Mouse (Mus musculus) intestine, embryonic 15.5 days (tissue): ENCODE measurements around the gene Slc35f4. TPM values are rescaled to one million over a fixed set of nuclear protein-coding genes. Genes with fewer than 3 reads are reported as not detected.
A peak's percentile ranks its signal among the peaks of the same experiment; 100 is the strongest.

Source experiments
- ATAC-seq: fragments of 200-750 bp; cut with Nextera tagmentation; 2 replicates; pipeline ENCODE4 v1.8.0; 2017; ENCODE audit warnings: moderate TSS enrichment, moderate library complexity
- H3K27ac ChIP-seq: fragments of 300-500 bp; sonication (generic); 2 replicates; pipeline ENCODE4 v1.5.1; 2015; ENCODE audit warnings: mild to moderate bottlenecking, inconsistent platforms
- H3K27me3 ChIP-seq: fragments of 300-500 bp; sonication (generic); replicated peaks from 2 replicates; pipeline ENCODE4 v1.6.1; 2015; ENCODE audit warnings: inconsistent platforms
- H3K36me3 ChIP-seq: fragments of 300-500 bp; sonication (generic); 2 replicates; pipeline ENCODE4 v1.6.1; 2015; ENCODE audit warnings: inconsistent platforms
- H3K4me1 ChIP-seq: fragments of 300-500 bp; sonication (generic); replicated peaks from 2 replicates; pipeline ENCODE4 v1.6.1; 2015; ENCODE audit warnings: inconsistent platforms
- H3K4me2 ChIP-seq: fragments of 300-500 bp; sonication (generic); replicated peaks from 2 replicates; pipeline ENCODE4 v1.6.1; 2015; ENCODE audit warnings: mild to moderate bottlenecking, inconsistent platforms
- H3K4me3 ChIP-seq: fragments of 300-500 bp; sonication (generic); replicated peaks from 2 replicates; pipeline ENCODE4 v1.5.1; 2015; ENCODE audit warnings: inconsistent platforms
- H3K9ac ChIP-seq: fragments of 300-500 bp; sonication (generic); 2 replicates; pipeline ENCODE4 v1.6.1; 2015; ENCODE audit warnings: inconsistent platforms
- H3K9me3 ChIP-seq: fragments of 300-500 bp; sonication (generic); 2 replicates; pipeline ENCODE4 v1.6.1; 2016; ENCODE audit warnings: inconsistent platforms
- WGBS: fragments of 180-500 bp; shearing (Covaris S2); methylation state at CpG from one replicate; pipeline ENCODE4 v1.1.7; 2015; 5-methylcytosine and 5-hydroxymethylcytosine counted together
- polyA plus RNA-seq: library from polyadenylated mRNA; unstranded; fragments of >200 nt; fragmentation: Nextera tagmentation; extraction: Ambion mirVana; gene quantifications from 2 replicates; pipeline ENCODE4 v1.2.1, GENCODE M21; 2015

Slc35f4 gene
- 0.13 and 0.25 TPM in 2 replicates for polyA plus RNA-seq

DNA sequence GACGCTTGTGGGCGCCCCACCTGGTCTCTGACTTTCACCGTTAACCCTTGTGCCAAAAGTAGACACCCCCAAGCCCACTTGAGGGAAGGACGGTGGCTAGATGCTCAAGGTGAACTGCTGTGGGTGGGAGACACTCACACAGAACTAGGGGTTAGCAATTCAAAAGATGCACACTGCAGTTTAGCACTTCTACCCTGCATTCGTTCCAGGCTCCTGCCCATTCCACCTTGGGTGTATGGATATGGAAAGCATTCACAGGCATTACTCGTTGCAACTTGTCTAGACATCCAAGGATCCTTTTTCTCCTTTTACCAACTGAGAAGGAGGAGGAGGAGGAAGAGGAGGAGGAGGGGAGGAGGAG lies at the start of gene Slc35f4:
Slc35f4 (minus strand) TSS at position 116 of the 361 bp plus-strand sequence.
- Histone ChIP-seq H3K9me3 (no peaks in the 10 kb centered on the region), H3K4me2 (peak within 1 kb of the TSS; percentile 73), H3K36me3 (no peaks in the 10 kb centered on the region), H3K4me3 (peak within 1 kb of the TSS; percentile 33), H3K9ac (no peak within 1 kb of the TSS), H3K27ac (no peak within 1 kb of the TSS), H3K4me1 (peaks cover 6% of the 10 kb centered on the region), H3K27me3 (peaks cover 8% of the 10 kb centered on the region)
- WGBS, result 16% methylated on average over 6 of the region's 6 CpGs
- no peak; the same call in 1 of the 2 replicates for ATAC-seq

DNA sequence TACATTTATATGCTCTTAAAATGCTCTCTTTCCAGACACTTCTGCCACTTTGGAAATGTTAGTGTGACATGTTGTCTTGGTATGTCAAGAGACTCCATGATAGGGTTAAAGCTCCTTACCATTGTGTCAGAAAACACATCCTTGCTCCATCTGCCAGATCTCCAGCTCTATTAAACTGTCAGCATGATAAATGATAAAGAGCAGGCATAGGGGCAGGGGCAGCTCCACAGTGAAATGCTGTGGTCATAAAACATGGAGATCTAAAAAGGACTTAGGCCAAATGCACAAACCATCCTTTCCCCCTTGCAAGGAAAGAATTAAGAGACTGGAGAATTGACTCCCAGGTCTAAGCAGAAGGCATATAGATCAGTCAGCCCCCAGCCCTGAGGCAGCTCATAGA lies 42.5 kb upstream of the Slc35f4 start:
- Histone ChIP-seq H3K36me3 (no peaks in the 10 kb centered on the region), H3K9me3 (no peaks in the 10 kb centered on the region), H3K4me3 (no peak overlapping the region), H3K4me1 (no peaks in the 10 kb centered on the region), H3K27ac (no peak overlapping the region), H3K4me2 (no peak overlapping the region), H3K27me3 (no peaks in the 10 kb centered on the region), H3K9ac (no peak overlapping the region)
- no peak for ATAC-seq

DNA sequence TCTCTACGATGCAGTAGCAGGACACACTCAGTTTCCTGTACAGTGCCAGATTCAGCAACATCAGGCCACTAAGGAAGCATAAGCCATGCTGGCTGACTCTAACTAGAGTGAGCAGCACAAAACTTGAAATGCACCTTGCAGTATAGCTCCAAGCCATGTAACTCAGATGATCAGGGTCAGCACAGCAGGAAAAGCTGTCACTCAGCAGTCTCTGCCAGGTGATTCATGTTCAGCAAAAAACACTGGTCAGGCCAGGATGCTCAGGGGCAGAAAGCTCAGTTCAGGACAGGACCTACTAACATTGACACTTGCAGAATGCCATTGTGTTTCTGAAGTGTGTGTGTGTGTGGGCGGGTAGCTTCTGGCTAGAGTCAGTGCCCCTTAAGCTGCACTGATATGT lies 34.9 kb upstream of the Slc35f4 start:
- Histone ChIP-seq H3K4me3 (no peak overlapping the region), H3K4me1 (no peaks in the 10 kb centered on the region), H3K27me3 (no peaks in the 10 kb centered on the region), H3K4me2 (no peak overlapping the region), H3K36me3 (no peaks in the 10 kb centered on the region), H3K9ac (no peak overlapping the region), H3K27ac (no peak overlapping the region), H3K9me3 (no peaks in the 10 kb centered on the region)
- 73% methylated on average over 2 of the region's 2 CpGs for WGBS
- no peak for ATAC-seq

DNA sequence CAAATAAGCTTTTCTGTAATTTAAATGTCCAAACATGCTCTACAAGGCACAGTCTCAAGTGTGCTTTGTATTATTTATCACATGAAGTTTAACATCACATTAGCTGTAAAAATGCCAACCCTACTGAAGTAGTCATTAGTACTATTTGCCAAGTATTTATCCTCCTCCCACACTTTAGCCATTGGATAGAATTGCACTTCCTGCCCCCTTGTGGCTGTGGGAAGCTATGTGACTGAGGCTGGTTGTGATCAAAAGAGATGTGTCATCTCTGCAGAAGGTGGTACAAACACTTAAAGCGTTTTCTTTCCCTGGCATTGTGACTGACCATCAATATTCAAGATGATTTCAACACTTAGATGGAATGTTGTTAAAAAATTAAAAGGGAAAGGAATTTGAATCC lies 14.3 kb upstream of the Slc35f4 start:
- Histone ChIP-seq H3K27me3 (no peaks in the 10 kb centered on the region), H3K4me2 (no peak overlapping the region), H3K4me1 (no peaks in the 10 kb centered on the region), H3K9ac (no peak overlapping the region), H3K9me3 (no peaks in the 10 kb centered on the region), H3K4me3 (no peak overlapping the region), H3K27ac (no peak overlapping the region), H3K36me3 (no peaks in the 10 kb centered on the region)
- 35% methylated on average over 1 of the region's 1 CpGs for WGBS
- no peak for ATAC-seq

DNA sequence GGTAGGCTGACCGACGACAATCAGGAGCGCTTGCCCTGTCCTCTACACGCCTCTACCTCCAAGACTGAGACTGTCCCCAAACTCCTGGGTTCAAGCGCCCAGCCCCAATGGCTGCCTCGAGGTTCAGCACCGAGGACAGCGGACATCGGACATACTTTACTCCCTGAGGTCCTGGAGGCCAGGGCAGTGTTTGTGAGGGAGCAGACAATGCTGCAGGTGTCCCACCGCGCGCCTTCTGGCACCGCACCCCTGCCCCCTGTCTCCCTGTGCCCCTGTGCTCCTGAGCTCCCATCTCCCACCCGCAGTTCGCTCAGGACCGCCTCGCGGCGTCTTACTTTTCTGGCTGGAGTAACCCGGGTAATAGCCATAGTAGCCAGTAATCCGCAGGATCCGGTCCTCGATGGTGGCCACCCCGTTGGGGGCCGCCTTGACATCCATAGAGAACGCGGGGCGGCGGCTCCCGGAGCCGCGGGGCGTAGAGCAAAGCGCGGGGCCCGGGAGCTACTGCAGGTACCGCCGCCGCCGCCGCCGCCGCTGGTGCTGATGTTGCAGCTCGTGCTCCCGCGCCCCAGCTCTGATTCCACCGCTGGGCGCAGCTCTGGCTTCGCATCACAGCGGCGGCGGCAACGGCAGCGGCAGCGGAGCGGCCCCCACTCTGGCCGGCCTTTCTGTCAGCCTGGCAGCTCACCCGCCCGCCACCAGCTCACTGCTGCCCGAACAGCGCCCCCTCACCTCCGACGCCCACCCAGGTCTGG lies 493 bp downstream of the Slc35f4 start:
- Histone ChIP-seq H3K27me3 (peaks cover 8% of the 10 kb centered on the region), H3K4me2 (peak overlapping the region; percentile 73), H3K9ac (no peak overlapping the region), H3K27ac (no peak overlapping the region), H3K4me1 (peaks cover 6% of the 10 kb centered on the region), H3K9me3 (no peaks in the 10 kb centered on the region), H3K4me3 (peak overlapping the region; percentile 33), H3K36me3 (no peaks in the 10 kb centered on the region)
- WGBS, result under 1% methylated on average over 57 of the region's 63 CpGs
- peak; percentile 96 for ATAC-seq

DNA sequence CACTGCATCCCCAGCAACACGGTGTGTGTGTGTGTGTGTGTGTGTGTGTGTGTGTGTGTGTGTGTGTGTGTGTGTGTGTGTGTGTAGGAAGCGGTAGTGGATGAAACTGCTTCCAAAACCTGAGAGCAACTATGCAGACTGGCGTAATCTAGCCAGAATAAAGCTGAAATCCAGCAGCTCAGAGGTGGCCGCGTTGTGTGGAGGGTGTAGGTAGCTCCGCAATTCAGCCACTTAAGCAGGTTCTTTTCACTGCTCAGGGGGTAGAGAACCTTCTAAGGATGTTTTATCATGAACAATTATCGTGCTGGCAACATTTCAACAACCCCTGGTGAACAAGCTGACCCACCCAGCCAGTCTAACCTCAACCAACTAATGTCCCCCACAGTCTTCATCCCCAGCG lies 1.2 kb downstream of the Slc35f4 start:
- no peak for ATAC-seq
- WGBS, result 67% methylated on average over 8 of the region's 8 CpGs
- no peak overlapping the region for H3K27ac ChIP-seq
- H3K36me3 ChIP-seq, result no peaks in the 10 kb centered on the region
- no peaks in the 10 kb centered on the region for H3K9me3 ChIP-seq
- no peak overlapping the region for H3K4me2 ChIP-seq
- H3K4me1 ChIP-seq, result peaks cover 6% of the 10 kb centered on the region
- H3K27me3 ChIP-seq, result peaks cover 8% of the 10 kb centered on the region
- H3K4me3 ChIP-seq, result no peak overlapping the region
- no peak overlapping the region for H3K9ac ChIP-seq

DNA sequence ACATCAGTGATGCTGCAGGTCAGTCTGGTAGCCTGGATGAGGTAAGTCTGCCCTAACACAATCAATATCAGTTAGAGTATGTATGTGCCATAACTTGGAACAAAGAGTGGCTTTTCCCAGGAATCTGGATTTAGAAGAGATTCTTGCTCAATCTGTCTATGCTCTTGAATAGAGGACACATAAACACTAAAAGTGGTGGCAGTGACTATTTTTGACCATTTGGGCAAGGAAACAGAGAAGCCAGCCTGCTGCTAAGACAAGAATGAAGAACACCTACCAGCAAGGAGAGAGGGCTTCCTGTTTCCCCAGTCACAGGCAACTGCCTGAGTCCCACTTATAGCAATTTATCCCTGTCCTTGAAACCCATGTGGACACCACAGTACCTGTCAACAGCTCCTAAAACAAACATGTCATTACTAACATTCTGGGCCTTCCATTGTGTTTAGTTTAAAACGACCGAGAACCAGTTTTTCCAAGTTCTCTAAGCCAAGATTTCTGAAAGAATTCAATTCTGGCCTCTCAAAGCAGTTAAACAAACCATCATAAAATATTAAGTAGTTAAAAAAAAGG lies 10.7 kb downstream of the Slc35f4 start:
- no peaks in the 10 kb centered on the region for H3K36me3 ChIP-seq
- no peaks in the 10 kb centered on the region for H3K9me3 ChIP-seq
- H3K4me1 ChIP-seq, result no peaks in the 10 kb centered on the region
- no peak for ATAC-seq
- no peak overlapping the region for H3K9ac ChIP-seq
- no peak overlapping the region for H3K4me2 ChIP-seq
- H3K27me3 ChIP-seq, result no peaks in the 10 kb centered on the region
- no peak overlapping the region for H3K27ac ChIP-seq
- H3K4me3 ChIP-seq, result no peak overlapping the region
- 35% methylated on average over 2 of the region's 2 CpGs for WGBS

DNA sequence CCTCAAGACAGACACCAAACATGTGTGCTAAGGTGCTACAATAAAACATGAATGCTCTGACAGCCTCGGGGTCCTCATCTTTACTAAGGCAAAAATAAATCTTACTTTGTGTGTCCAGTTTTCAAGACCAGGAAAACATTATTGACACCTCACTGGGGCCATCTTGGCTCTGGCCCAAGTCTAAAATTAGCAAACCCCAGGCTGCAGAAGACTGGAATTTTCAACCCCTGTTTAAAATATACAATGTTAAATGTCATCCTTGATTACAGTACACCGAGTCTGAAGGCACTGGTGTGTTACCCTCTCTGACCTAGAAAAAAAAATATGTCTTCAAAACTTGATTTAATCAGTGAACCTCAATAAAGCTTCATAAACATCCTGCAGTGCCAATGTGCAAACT lies 11.7 kb downstream of the Slc35f4 start:
- Histone ChIP-seq H3K4me1 (no peaks in the 10 kb centered on the region), H3K36me3 (no peaks in the 10 kb centered on the region), H3K27ac (no peak overlapping the region), H3K4me3 (no peak overlapping the region), H3K9me3 (no peaks in the 10 kb centered on the region), H3K27me3 (no peaks in the 10 kb centered on the region), H3K9ac (no peak overlapping the region), H3K4me2 (no peak overlapping the region)
- ATAC-seq, result no peak
- WGBS, result 22% methylated on average over 2 of the region's 2 CpGs

DNA sequence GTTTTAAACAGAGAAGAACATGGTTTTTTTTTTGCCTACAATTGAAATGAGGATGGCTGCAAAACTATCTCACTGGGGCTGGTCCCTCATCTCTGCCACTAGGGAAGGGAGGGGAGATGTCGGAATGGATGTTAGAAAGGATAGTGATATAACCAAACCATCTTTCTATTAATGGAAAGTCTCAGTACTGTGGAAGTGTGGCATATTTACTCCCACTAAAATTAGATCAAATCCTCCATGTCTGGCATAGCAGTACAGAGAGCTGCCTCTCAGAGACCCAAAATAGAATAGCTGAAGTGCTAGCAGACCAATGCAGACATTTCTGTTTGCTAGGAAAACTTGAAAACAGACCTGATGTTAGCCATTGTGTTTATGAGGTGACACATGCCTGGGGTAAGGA lies 30.7 kb downstream of the Slc35f4 start:
- no peaks in the 10 kb centered on the region for H3K36me3 ChIP-seq
- no peak overlapping the region for H3K9ac ChIP-seq
- H3K4me1 ChIP-seq, result no peaks in the 10 kb centered on the region
- H3K4me3 ChIP-seq, result no peak overlapping the region
- H3K27me3 ChIP-seq, result no peaks in the 10 kb centered on the region
- no peak overlapping the region for H3K27ac ChIP-seq
- H3K4me2 ChIP-seq, result no peak overlapping the region
- H3K9me3 ChIP-seq, result no peaks in the 10 kb centered on the region
- no peak for ATAC-seq
- 78% methylated on average over 1 of the region's 1 CpGs for WGBS

DNA sequence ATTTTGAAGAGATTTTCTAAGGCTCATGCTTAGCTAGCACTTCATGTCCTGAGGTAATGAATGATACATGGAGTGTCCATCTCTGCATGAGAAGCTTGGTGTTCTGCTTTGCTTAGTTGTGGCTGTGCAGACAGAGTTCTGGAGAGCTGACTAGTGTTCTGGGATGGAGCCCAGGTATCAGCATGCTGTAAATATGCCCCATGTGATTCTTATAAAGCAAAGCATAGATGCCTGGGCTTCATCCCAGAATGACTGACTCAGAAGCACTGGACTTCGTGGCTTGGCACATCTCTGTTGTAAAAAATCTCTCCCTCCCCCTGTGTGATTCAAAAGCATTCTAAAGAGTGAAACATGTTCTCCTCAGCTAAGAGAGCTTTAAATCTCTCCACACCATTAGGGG lies 32.1 kb downstream of the Slc35f4 start:
- Histone ChIP-seq H3K9me3 (no peaks in the 10 kb centered on the region), H3K27me3 (no peaks in the 10 kb centered on the region), H3K27ac (no peak overlapping the region), H3K4me2 (no peak overlapping the region), H3K4me3 (no peak overlapping the region), H3K36me3 (no peaks in the 10 kb centered on the region), H3K4me1 (no peaks in the 10 kb centered on the region), H3K9ac (no peak overlapping the region)
- ATAC-seq, result no peak
- WGBS, result 49% methylated on average over 1 of the region's 1 CpGs

DNA sequence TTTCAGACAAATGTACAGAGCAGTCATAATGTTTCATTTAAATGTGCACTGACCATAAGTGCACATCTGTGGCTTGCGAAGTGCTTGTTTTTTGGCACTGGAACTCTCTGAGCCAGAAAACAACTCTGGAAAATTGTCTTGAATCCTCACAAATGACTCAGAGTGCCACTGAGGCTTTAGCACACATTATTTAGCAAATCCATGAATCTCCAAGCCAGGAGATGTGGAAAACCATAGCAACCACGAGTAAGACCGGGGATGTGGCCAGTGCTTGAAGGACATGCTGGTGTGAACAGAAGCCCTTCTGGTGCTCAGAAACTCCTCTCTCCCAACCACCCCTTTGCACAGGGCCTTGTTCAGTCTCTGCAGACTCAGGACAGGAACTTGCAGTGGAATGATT lies 33.3 kb downstream of the Slc35f4 start:
- no peaks in the 10 kb centered on the region for H3K27me3 ChIP-seq
- no peaks in the 10 kb centered on the region for H3K4me1 ChIP-seq
- H3K4me3 ChIP-seq, result no peak overlapping the region
- H3K4me2 ChIP-seq, result no peak overlapping the region
- H3K9me3 ChIP-seq, result no peaks in the 10 kb centered on the region
- WGBS, result 78% methylated on average over 3 of the region's 3 CpGs
- no peak for ATAC-seq
- no peak overlapping the region for H3K9ac ChIP-seq
- no peaks in the 10 kb centered on the region for H3K36me3 ChIP-seq
- H3K27ac ChIP-seq, result no peak overlapping the region

DNA sequence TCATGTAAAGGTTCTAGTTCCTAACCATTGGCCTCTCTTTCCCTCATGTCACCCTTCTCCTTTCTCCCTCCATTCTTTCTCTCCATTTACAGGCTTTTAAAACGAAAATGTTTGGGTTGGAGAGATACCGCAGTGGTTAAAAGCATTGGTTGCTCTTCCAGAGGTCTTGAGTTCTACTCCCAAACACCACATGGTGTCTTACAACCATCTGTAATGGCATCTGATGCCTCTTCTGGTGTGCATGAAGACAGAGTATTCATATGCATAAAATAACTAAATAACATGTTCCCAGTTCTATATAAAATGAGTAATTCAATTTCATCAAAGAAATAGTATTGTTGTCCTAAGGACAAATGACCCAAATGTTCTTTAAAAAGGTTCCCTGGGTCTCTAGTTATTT lies 49.2 kb downstream of the Slc35f4 start:
- Histone ChIP-seq H3K9me3 (no peaks in the 10 kb centered on the region), H3K27ac (no peak overlapping the region), H3K27me3 (no peaks in the 10 kb centered on the region), H3K4me1 (no peaks in the 10 kb centered on the region), H3K36me3 (no peaks in the 10 kb centered on the region), H3K4me2 (no peak overlapping the region), H3K4me3 (no peak overlapping the region), H3K9ac (no peak overlapping the region)
- ATAC-seq, result no peak
- WGBS, result 76% methylated on average over 2 of the region's 2 CpGs

DNA sequence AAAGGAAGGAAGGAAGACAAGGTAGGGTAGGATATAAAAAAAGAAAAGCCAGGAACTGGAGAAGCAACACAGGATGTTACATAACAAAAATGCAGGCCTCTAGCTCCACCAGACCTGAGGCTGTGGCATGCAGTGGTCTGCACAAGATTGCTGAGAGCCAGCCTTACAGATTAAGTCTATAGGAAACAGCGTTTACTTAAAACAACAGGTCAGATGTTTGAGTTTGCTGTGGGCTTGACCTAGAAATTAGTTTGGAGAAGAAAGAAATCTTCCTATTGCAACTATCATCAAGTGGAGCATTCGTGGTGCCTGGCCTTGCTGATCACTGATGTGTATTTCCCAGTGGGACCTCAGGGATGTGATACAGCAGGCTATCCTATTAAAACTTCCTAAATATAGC lies 64.1 kb downstream of the Slc35f4 start:
- ATAC-seq, result no peak
- Histone ChIP-seq H3K9ac (no peak overlapping the region), H3K4me2 (no peak overlapping the region), H3K27me3 (no peaks in the 10 kb centered on the region), H3K9me3 (no peaks in the 10 kb centered on the region), H3K36me3 (no peaks in the 10 kb centered on the region), H3K4me1 (no peaks in the 10 kb centered on the region), H3K27ac (no peak overlapping the region), H3K4me3 (no peak overlapping the region)
- 62% methylated on average over 2 of the region's 2 CpGs for WGBS
